Mouse (Mus musculus) limb, embryonic 12.5 days (tissue): Measurements from ENCODE around the gene Skap1. TPM values are rescaled to one million over a fixed set of nuclear protein-coding genes. Genes with fewer than 3 reads are reported as not detected.

Experiments
- ATAC-seq: fragments of 200-750 bp; cut with Nextera tagmentation; 2 replicates; pipeline ENCODE4 v1.8.0; 2017; ENCODE audit warnings: low read depth, moderate TSS enrichment; ENCODE audit not compliant: insufficient number of reproducible peaks, insufficient read depth, low FRiP score, low TSS enrichment
- H3K27ac ChIP-seq: fragments of 300-500 bp; sonication (generic); 2 replicates; pipeline ENCODE4 v1.5.1; 2016; ENCODE audit warnings: mild to moderate bottlenecking, moderate library complexity
- H3K27me3 ChIP-seq: fragments of 300-500 bp; sonication (generic); 2 replicates; pipeline ENCODE4 v1.6.1; 2016; ENCODE audit warnings: mild to moderate bottlenecking, moderate library complexity
- H3K36me3 ChIP-seq: fragments of 300-500 bp; sonication (generic); 2 replicates; pipeline ENCODE4 v1.6.1; 2016; ENCODE audit warnings: mild to moderate bottlenecking, moderate library complexity
- H3K4me1 ChIP-seq: fragments of 300-500 bp; sonication (generic); replicated peaks from 2 replicates; pipeline ENCODE4 v1.6.1; 2016
- H3K4me2 ChIP-seq: fragments of 300-500 bp; sonication (generic); 2 replicates; pipeline ENCODE4 v1.6.1; 2016; ENCODE audit warnings: mild to moderate bottlenecking, moderate library complexity
- H3K4me3 ChIP-seq: fragments of 300-500 bp; sonication (generic); replicated peaks from 2 replicates; pipeline ENCODE4 v1.5.1; 2016; ENCODE audit warnings: mild to moderate bottlenecking
- H3K9ac ChIP-seq: fragments of 300-500 bp; sonication (generic); replicated peaks from 2 replicates; pipeline ENCODE4 v1.6.1; 2016; ENCODE audit warnings: mild to moderate bottlenecking, moderate library complexity
- H3K9me3 ChIP-seq: fragments of 300-500 bp; sonication (generic); 2 replicates; pipeline ENCODE4 v1.6.1; 2016; ENCODE audit warnings: mild to moderate bottlenecking, moderate library complexity
- WGBS: fragments of 180-500 bp; shearing (Covaris S2); methylation state at CpG from one replicate; pipeline ENCODE4 v1.1.7; 2016; 5-methylcytosine and 5-hydroxymethylcytosine counted together
- polyA plus RNA-seq: library from polyadenylated mRNA; unstranded; fragments of >200 nt; fragmentation: Nextera tagmentation; extraction: Ambion mirVana; gene quantifications from 2 replicates; pipeline ENCODE4 v1.2.1, GENCODE M21; 2016

Skap1 gene
- polyA plus RNA-seq, 1 experiment from 2014 or later = 0.31 TPM

- Histone ChIP-seq H3K4me1 (no peaks in the 10 kb centered on the region), H3K4me2 (no peak overlapping the region), H3K9ac (no peak overlapping the region), H3K27me3 (peaks cover 30% of the 10 kb centered on the region), H3K4me3 (no peak overlapping the region), H3K9me3 (no peaks in the 10 kb centered on the region; the same call in 1 of the 2 replicates), H3K36me3 (no peaks in the 10 kb centered on the region), H3K27ac (no peak overlapping the region)
- 71% methylated on average over 7 of the region's 7 CpGs for WGBS
- no peak for ATAC-seq
These were observed 204.0 kb downstream of the Skap1 start for GRCm38 (mm10) chr11:96668367-96668766.

DNA sequence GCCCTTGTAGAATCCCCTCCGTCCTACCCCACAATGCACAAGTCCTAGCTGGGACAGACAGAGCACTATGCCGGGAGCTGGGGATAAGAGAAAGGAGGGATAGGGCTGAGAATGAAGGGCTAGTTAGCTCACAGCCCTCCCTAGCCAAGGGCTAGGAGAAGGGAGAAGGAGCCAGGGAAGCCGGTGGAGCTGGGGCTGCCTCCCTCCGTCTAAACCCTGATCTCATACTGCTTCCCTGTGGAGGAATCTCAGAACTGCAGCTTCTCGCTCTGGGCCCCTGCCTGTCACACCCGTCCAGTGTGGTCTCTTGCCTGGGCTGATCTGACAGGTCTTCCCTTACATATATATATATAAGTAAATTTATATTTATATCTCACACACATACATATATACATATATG lies 209.4 kb downstream of the Skap1 start:
- WGBS = 0% methylated on average over 6 of the region's 6 CpGs
- Histone ChIP-seq H3K4me2 (peak overlapping the region; percentile 38), H3K27me3 (peaks cover 53% of the 10 kb centered on the region), H3K36me3 (no peaks in the 10 kb centered on the region), H3K9ac (no peak overlapping the region), H3K27ac (no peak overlapping the region), H3K4me3 (no peak overlapping the region), H3K4me1 (peaks cover 8% of the 10 kb centered on the region; the same call in 1 of the 2 replicates), H3K9me3 (no peaks in the 10 kb centered on the region)
- no peak for ATAC-seq

GRCm38 (mm10) chr11:96674786-96675365 lies 210.5 kb downstream of the Skap1 start:
- H3K4me1 ChIP-seq = peaks cover 8% of the 10 kb centered on the region; the same call in 1 of the 2 replicates
- no peak overlapping the region for H3K4me3 ChIP-seq
- no peaks in the 10 kb centered on the region for H3K36me3 ChIP-seq
- no peak overlapping the region for H3K4me2 ChIP-seq
- H3K9me3 ChIP-seq = no peaks in the 10 kb centered on the region
- peaks cover 49% of the 10 kb centered on the region for H3K27me3 ChIP-seq
- 56% methylated on average over 8 of the region's 8 CpGs for WGBS
- H3K27ac ChIP-seq = no peak overlapping the region
- ATAC-seq = no peak
- no peak overlapping the region for H3K9ac ChIP-seq

DNA sequence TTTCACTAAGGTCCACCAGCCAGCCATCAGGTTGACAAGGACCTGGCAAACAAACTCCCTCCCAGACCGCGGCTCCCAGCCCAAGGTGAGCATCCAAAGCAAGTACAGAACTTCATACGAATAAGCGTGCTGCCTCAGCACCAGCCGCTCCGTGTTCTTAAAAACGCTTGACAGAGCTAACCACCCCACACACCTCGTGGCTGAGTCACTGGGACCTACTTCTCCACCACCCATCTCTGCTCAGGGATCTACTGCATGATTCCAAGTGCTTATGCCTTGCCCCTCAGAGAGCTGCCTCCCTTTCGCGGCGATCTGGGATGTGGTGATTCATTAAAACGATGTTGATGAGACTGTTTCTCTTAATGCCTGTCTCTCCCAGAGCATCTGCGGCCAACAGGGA lies 213.6 kb downstream of the Skap1 start:
- H3K9ac ChIP-seq = no peak overlapping the region
- peaks cover 8% of the 10 kb centered on the region; the same call in 1 of the 2 replicates for H3K4me1 ChIP-seq
- H3K4me2 ChIP-seq = no peak overlapping the region
- 87% methylated on average over 13 of the region's 13 CpGs for WGBS
- no peak overlapping the region for H3K4me3 ChIP-seq
- H3K27ac ChIP-seq = no peak overlapping the region
- peaks cover 61% of the 10 kb centered on the region for H3K27me3 ChIP-seq
- no peak for ATAC-seq
- no peaks in the 10 kb centered on the region for H3K9me3 ChIP-seq
- H3K36me3 ChIP-seq = no peaks in the 10 kb centered on the region

DNA sequence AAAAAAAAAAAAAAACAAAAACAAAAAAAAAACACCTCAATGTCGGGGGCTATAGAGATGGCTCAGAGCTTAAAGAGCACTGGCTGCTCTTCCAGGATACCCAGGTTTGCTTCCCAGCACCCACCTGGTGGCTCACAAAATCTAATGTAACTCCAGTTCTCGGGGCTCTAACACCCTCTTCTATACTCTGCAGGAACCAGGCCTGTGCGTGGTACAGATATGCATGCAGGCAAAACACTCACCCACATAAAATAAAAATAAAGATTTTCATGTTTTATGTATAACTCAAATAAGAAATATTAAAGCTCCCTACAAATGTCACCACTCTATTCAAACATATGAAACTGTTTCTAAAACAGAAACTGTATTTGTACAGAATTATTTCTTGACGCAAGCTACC lies 214.6 kb downstream of the Skap1 start:
- WGBS = 90% methylated on average over 4 of the region's 4 CpGs
- no peaks in the 10 kb centered on the region for H3K9me3 ChIP-seq
- no peak overlapping the region for H3K4me3 ChIP-seq
- H3K36me3 ChIP-seq = no peaks in the 10 kb centered on the region
- peaks cover 4% of the 10 kb centered on the region; the same call in 1 of the 2 replicates for H3K4me1 ChIP-seq
- no peak overlapping the region for H3K27ac ChIP-seq
- ATAC-seq = no peak
- no peak overlapping the region for H3K9ac ChIP-seq
- peaks cover 59% of the 10 kb centered on the region for H3K27me3 ChIP-seq
- no peak overlapping the region for H3K4me2 ChIP-seq

DNA sequence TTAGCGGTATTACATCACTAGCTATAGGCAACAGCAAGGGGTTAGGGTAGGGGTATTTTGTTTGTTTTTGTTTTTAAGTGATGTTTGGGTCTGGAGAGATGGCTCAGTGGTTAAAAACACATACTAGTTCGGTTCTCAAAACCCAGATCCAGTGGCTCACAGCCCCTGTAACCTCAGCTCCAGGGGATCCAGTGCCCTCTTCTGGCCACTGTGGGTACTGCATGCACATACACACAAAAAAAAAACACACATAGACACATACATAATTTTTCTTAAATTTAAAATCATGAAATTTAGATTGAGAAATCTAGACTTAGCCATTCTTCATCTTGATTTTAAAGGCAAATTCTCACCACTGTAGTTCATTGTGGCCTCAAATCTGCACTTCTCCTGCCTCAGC lies 221.0 kb downstream of the Skap1 start:
- H3K27me3 ChIP-seq = peaks cover 41% of the 10 kb centered on the region
- no peaks in the 10 kb centered on the region for H3K9me3 ChIP-seq
- WGBS = 80% methylated on average over 2 of the region's 2 CpGs
- ATAC-seq = no peak
- no peak overlapping the region for H3K4me3 ChIP-seq
- no peaks in the 10 kb centered on the region for H3K36me3 ChIP-seq
- no peak overlapping the region for H3K9ac ChIP-seq
- H3K4me1 ChIP-seq = no peaks in the 10 kb centered on the region; the same call in 1 of the 2 replicates
- H3K27ac ChIP-seq = no peak overlapping the region
- no peak overlapping the region for H3K4me2 ChIP-seq

GRCm38 (mm10) chr11:96686713-96687280 lies 222.4 kb downstream of the Skap1 start:
- no peaks in the 10 kb centered on the region for H3K9me3 ChIP-seq
- H3K36me3 ChIP-seq = no peaks in the 10 kb centered on the region
- H3K4me1 ChIP-seq = no peaks in the 10 kb centered on the region
- H3K4me2 ChIP-seq = no peak overlapping the region
- ATAC-seq = no peak
- no peak overlapping the region for H3K27ac ChIP-seq
- WGBS = 29% methylated on average over 16 of the region's 16 CpGs
- H3K9ac ChIP-seq = no peak overlapping the region
- peaks cover 35% of the 10 kb centered on the region for H3K27me3 ChIP-seq
- no peak overlapping the region for H3K4me3 ChIP-seq

GRCm38 (mm10) chr11:96692250-96692649 lies 227.9 kb downstream of the Skap1 start:
- H3K9me3 ChIP-seq = no peaks in the 10 kb centered on the region
- no peak for ATAC-seq
- H3K27me3 ChIP-seq = peaks cover 13% of the 10 kb centered on the region; the same call in 1 of the 2 replicates
- no peak overlapping the region for H3K4me2 ChIP-seq
- no peaks in the 10 kb centered on the region for H3K36me3 ChIP-seq
- H3K4me3 ChIP-seq = no peak overlapping the region
- 0 out of 2 replicates have a peak, but pooled peaks cover 3% of the 10 kb centered on the region for H3K4me1 ChIP-seq
- H3K27ac ChIP-seq = no peak overlapping the region
- 80% methylated on average over 5 of the region's 5 CpGs for WGBS
- H3K9ac ChIP-seq = no peak overlapping the region

- ATAC-seq = no peak
- Histone ChIP-seq H3K9me3 (no peaks in the 10 kb centered on the region), H3K36me3 (no peaks in the 10 kb centered on the region), H3K9ac (no peak overlapping the region), H3K4me1 (0 out of 2 replicates have a peak, but pooled peaks cover 3% of the 10 kb centered on the region), H3K27ac (no peak overlapping the region), H3K4me3 (no peak overlapping the region), H3K4me2 (no peak overlapping the region), H3K27me3 (peaks cover 7% of the 10 kb centered on the region; the same call in 1 of the 2 replicates)
- 94% methylated on average over 11 of the region's 11 CpGs for WGBS
These were observed 229.0 kb downstream of the Skap1 start for GRCm38 (mm10) chr11:96693360-96693759.

DNA sequence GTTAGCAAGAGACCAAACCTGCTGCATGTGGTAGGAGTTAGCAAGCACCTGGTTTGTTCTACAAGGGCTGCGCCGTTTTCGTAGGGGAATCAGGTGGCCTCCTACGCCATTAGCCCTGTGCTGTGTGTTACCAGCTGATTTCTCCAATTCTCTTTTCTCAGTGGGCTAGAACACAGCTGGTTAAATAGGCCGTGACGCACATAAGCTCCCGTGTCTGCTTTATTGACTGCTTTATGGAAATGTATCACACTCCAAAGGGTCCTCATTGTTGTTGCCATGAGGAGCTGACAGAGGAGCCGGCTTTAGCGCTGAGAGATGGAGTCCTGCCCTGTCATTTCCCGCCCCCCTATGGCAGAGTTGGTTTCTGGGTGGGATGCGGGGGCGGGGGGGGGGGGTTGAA lies 230.4 kb downstream of the Skap1 start:
- no peak for ATAC-seq
- Histone ChIP-seq H3K4me1 (0 out of 2 replicates have a peak, but pooled peaks cover 3% of the 10 kb centered on the region), H3K27me3 (0 out of 2 replicates have a peak, but pooled peaks cover 6% of the 10 kb centered on the region), H3K9ac (no peak overlapping the region), H3K4me3 (no peak overlapping the region), H3K36me3 (no peaks in the 10 kb centered on the region), H3K27ac (no peak overlapping the region), H3K9me3 (no peaks in the 10 kb centered on the region), H3K4me2 (no peak overlapping the region)
- WGBS = 73% methylated on average over 12 of the region's 12 CpGs

GRCm38 (mm10) chr11:96696168-96696727 lies 231.9 kb downstream of the Skap1 start:
- Histone ChIP-seq H3K4me2 (no peak overlapping the region), H3K4me3 (no peak overlapping the region), H3K36me3 (no peaks in the 10 kb centered on the region), H3K9me3 (no peaks in the 10 kb centered on the region), H3K4me1 (0 out of 2 replicates have a peak, but pooled peaks cover 3% of the 10 kb centered on the region), H3K9ac (no peak overlapping the region), H3K27ac (no peak overlapping the region), H3K27me3 (0 out of 2 replicates have a peak, but pooled peaks cover 3% of the 10 kb centered on the region)
- WGBS = 82% methylated on average over 15 of the region's 15 CpGs
- ATAC-seq = no peak
